Mouse (Mus musculus) liver, embryonic 16.5 days (tissue): ENCODE data around the gene Tbcd. TPM values are rescaled to one million over a fixed set of nuclear protein-coding genes. Genes with fewer than 3 reads are reported as not detected.

ENCODE experiments used
- ATAC-seq: fragments of 200-750 bp; cut with Nextera tagmentation; 2 replicates; pipeline ENCODE4 v1.8.0; 2017; ENCODE audit warnings: low read depth, mild to moderate bottlenecking, moderate number of reproducible peaks, moderate library complexity
- H3K27ac ChIP-seq: fragments of 300-500 bp; sonication (generic); 2 replicates; pipeline ENCODE4 v1.5.1; 2014; ENCODE audit warnings: mild to moderate bottlenecking, low read length
- H3K27me3 ChIP-seq: fragments of 300-500 bp; sonication (generic); 2 replicates; pipeline ENCODE4 v1.6.1; 2014; ENCODE audit warnings: low read depth, low read length, mixed read lengths; ENCODE audit not compliant: control insufficient read depth, insufficient read depth
- H3K36me3 ChIP-seq: fragments of 300-500 bp; sonication (generic); 2 replicates; pipeline ENCODE4 v1.6.1; 2014; ENCODE audit warnings: mild to moderate bottlenecking; ENCODE audit not compliant: control insufficient read depth, insufficient read depth
- H3K4me1 ChIP-seq: fragments of 300-500 bp; sonication (generic); 2 replicates; pipeline ENCODE4 v1.6.1; 2014; ENCODE audit warnings: low read depth, low read length, mixed read lengths; ENCODE audit not compliant: control insufficient read depth
- H3K4me2 ChIP-seq: fragments of 300-500 bp; sonication (generic); 2 replicates; pipeline ENCODE4 v1.6.1; 2014; ENCODE audit warnings: low read depth, low read length, mixed read lengths
- H3K4me3 ChIP-seq: fragments of 300-500 bp; sonication (generic); 2 replicates; pipeline ENCODE4 v1.5.1; 2014; ENCODE audit warnings: low read depth, mild to moderate bottlenecking, low read length
- H3K9ac ChIP-seq: fragments of 300-500 bp; sonication (generic); 2 replicates; pipeline ENCODE4 v1.6.1; 2014; ENCODE audit warnings: low read depth, low read length
- H3K9me3 ChIP-seq: fragments of 300-500 bp; sonication (generic); replicated peaks from 2 replicates; pipeline ENCODE4 v1.6.1; 2016; ENCODE audit warnings: low read length; ENCODE audit not compliant: control insufficient read depth
- WGBS: fragments of 180-500 bp; shearing (Covaris S2); extraction: QIAGEN DNeasy Blood & Tissue Kit; methylation state at CpG from one replicate; pipeline ENCODE4 v1.1.7; 2014; ENCODE audit not compliant: insufficient replicate concordance; 5-methylcytosine and 5-hydroxymethylcytosine counted together
- polyA plus RNA-seq: library from polyadenylated mRNA; unstranded; fragments of >200 nt; fragmentation: Nextera tagmentation; extraction: Ambion mirVana; gene quantifications from 2 replicates; pipeline ENCODE4 v1.2.1, GENCODE M21; 2015

The Tbcd gene
- polyA plus RNA-seq, 1 experiment from 2014 or later = 21.4 TPM

DNA sequence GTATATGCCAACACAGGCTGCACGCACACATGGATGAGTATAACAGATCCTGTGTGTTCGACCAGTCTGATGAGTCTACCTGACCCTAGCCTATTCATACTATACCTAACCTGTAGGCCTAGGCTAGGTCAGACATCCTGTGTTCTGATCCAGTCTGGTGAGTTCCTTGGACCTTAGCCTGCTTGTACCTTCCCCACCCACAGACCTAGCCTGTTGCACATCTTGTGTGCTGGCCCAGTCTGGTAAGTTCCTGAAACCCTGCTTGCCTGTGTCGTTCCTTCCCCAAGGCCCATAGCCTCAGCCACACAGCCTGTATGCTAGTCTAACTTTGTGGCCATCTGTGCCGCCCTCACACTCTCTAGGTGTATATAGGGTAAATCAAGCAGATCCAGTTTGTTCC lies 112.5 kb downstream of the Tbcd start:
- H3K9me3 ChIP-seq = no peaks in the 10 kb centered on the region
- H3K4me1 ChIP-seq = peaks cover 8% of the 10 kb centered on the region
- H3K27ac ChIP-seq = no peak overlapping the region
- no peak for ATAC-seq
- 89% methylated on average over 4 of the region's 4 CpGs for WGBS
- H3K36me3 ChIP-seq = no peaks in the 10 kb centered on the region
- H3K4me2 ChIP-seq = no peak overlapping the region
- H3K9ac ChIP-seq = no peak overlapping the region
- H3K27me3 ChIP-seq = no peaks in the 10 kb centered on the region
- H3K4me3 ChIP-seq = no peak overlapping the region

DNA sequence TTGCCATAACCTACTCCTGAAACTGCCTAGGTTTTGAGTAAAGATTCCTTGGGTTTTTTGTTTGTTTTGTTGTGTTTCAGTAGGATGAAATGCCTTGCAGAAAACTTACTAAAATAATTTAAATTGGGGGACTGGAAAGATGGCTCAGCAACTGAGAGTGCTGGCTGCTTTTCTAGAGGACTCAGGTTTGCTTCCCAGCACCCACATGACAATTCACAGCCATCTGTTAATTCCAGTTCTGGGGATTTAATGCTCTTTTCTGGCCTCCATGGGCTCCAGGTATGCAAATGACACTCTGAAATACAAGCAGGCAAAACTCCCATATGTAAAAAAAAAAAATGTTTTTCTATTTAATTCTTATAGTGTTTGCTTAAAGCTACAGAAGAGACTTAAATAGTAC lies 130.1 kb downstream of the Tbcd start:
- ATAC-seq = no peak
- Histone ChIP-seq H3K9me3 (no peaks in the 10 kb centered on the region), H3K4me1 (no peaks in the 10 kb centered on the region), H3K27me3 (no peaks in the 10 kb centered on the region), H3K4me3 (no peak overlapping the region), H3K27ac (no peak overlapping the region), H3K9ac (no peak overlapping the region), H3K36me3 (peaks cover 3% of the 10 kb centered on the region; the same call in 1 of the 2 replicates), H3K4me2 (no peak overlapping the region)

DNA sequence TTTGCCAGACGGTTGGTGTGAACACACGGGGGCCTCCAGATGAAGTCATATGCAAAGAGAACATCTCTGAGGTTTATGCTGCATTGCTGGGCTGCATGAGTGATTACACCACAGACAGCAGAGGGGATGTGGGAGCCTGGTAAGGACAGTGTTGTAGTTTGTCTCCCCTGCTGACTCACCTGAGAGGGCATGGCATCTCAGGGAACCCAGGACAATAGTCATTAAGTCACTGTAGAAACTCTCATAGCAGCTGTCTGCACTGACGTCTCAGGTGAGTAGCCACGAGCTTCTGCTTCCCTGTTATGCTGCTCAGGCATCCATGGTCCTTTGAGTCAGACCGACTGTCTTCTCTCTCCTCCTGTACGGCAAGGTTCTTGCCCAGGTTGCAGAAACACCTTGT lies 145.5 kb downstream of the Tbcd start:
- 81% methylated on average over 6 of the region's 6 CpGs for WGBS
- H3K9ac ChIP-seq = no peak overlapping the region
- ATAC-seq = no peak
- peaks cover 14% of the 10 kb centered on the region for H3K36me3 ChIP-seq
- no peaks in the 10 kb centered on the region for H3K27me3 ChIP-seq
- H3K9me3 ChIP-seq = no peaks in the 10 kb centered on the region
- H3K4me2 ChIP-seq = no peak overlapping the region
- no peak overlapping the region for H3K4me3 ChIP-seq
- H3K27ac ChIP-seq = no peak overlapping the region
- no peaks in the 10 kb centered on the region for H3K4me1 ChIP-seq

GRCm38 (mm10) chr11:121601422-121601821 lies 149.7 kb downstream of the Tbcd start:
- Histone ChIP-seq H3K27me3 (no peaks in the 10 kb centered on the region), H3K36me3 (peaks cover 29% of the 10 kb centered on the region), H3K4me1 (no peaks in the 10 kb centered on the region), H3K9me3 (no peaks in the 10 kb centered on the region), H3K27ac (no peak overlapping the region), H3K9ac (no peak overlapping the region), H3K4me2 (no peak overlapping the region), H3K4me3 (no peak overlapping the region)
- ATAC-seq = no peak
- 79% methylated on average over 3 of the region's 3 CpGs for WGBS

GRCm38 (mm10) chr11:121605604-121606003 lies 153.9 kb downstream of the Tbcd start:
- Histone ChIP-seq H3K4me2 (no peak overlapping the region), H3K27ac (no peak overlapping the region), H3K4me1 (no peaks in the 10 kb centered on the region), H3K36me3 (peaks cover 31% of the 10 kb centered on the region), H3K9me3 (no peaks in the 10 kb centered on the region), H3K27me3 (no peaks in the 10 kb centered on the region), H3K9ac (no peak overlapping the region), H3K4me3 (no peak overlapping the region)
- ATAC-seq = no peak
- 56% methylated on average over 6 of the region's 6 CpGs for WGBS

- Histone ChIP-seq H3K4me2 (no peak overlapping the region), H3K27ac (no peak overlapping the region), H3K27me3 (no peaks in the 10 kb centered on the region), H3K4me3 (no peak overlapping the region), H3K9me3 (no peaks in the 10 kb centered on the region), H3K4me1 (no peaks in the 10 kb centered on the region), H3K9ac (no peak overlapping the region), H3K36me3 (peaks cover 19% of the 10 kb centered on the region)
- ATAC-seq = no peak
Measured at GRCm38 (mm10) chr11:121610976-121611375, 159.2 kb downstream of the Tbcd start.

- Histone ChIP-seq H3K9ac (no peak overlapping the region), H3K4me1 (no peaks in the 10 kb centered on the region), H3K4me3 (no peak overlapping the region), H3K9me3 (no peaks in the 10 kb centered on the region), H3K36me3 (peaks cover 22% of the 10 kb centered on the region), H3K4me2 (no peak overlapping the region), H3K27ac (no peak overlapping the region), H3K27me3 (no peaks in the 10 kb centered on the region)
- 71% methylated on average over 3 of the region's 3 CpGs for WGBS
- ATAC-seq = peak; percentile 27
Measured at GRCm38 (mm10) chr11:121615961-121616485, 164.3 kb downstream of the Tbcd start.

- H3K9me3 ChIP-seq = no peaks in the 10 kb centered on the region
- no peak overlapping the region for H3K4me2 ChIP-seq
- no peak overlapping the region for H3K9ac ChIP-seq
- H3K27me3 ChIP-seq = no peaks in the 10 kb centered on the region
- H3K4me1 ChIP-seq = no peaks in the 10 kb centered on the region
- peaks cover 22% of the 10 kb centered on the region for H3K36me3 ChIP-seq
- H3K4me3 ChIP-seq = no peak overlapping the region
- H3K27ac ChIP-seq = no peak overlapping the region
- ATAC-seq = peak; percentile 55
Measured at GRCm38 (mm10) chr11:121616501-121616900, 164.8 kb downstream of the Tbcd start.

DNA sequence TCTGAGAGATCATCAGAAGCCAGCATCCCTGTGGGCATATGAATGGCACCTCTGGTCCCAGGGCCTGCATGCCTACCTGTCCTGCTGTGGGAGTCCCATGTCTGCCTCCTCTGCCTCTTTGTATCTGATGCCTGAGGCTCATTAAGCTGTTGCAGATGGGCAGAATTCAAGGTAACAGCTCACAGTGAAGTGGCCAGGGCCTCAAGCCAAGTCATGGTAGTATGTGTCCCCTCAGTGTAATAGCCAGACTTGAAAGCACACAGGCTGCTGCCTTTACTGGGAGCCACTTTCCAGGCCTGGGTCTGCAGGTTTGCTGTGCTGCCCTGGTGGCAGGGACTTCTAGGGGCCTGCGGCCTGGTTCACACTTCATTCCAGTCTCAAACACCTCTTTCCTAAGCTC lies 165.6 kb downstream of the Tbcd start:
- H3K27me3 ChIP-seq = no peaks in the 10 kb centered on the region
- no peak overlapping the region for H3K4me3 ChIP-seq
- peaks cover 22% of the 10 kb centered on the region for H3K36me3 ChIP-seq
- no peaks in the 10 kb centered on the region for H3K4me1 ChIP-seq
- WGBS = 86% methylated on average over 1 of the region's 1 CpGs
- H3K4me2 ChIP-seq = no peak overlapping the region
- H3K9me3 ChIP-seq = no peaks in the 10 kb centered on the region
- H3K27ac ChIP-seq = no peak overlapping the region
- ATAC-seq = no peak
- H3K9ac ChIP-seq = no peak overlapping the region

- no peak for ATAC-seq
- no peaks in the 10 kb centered on the region for H3K27me3 ChIP-seq
- H3K4me3 ChIP-seq = no peak overlapping the region
- no peaks in the 10 kb centered on the region for H3K9me3 ChIP-seq
- 83% methylated on average over 4 of the region's 4 CpGs for WGBS
- H3K36me3 ChIP-seq = peaks cover 3% of the 10 kb centered on the region; the same call in 1 of the 2 replicates
- no peak overlapping the region for H3K9ac ChIP-seq
- H3K4me2 ChIP-seq = no peak overlapping the region
- no peak overlapping the region for H3K27ac ChIP-seq
- H3K4me1 ChIP-seq = no peaks in the 10 kb centered on the region
Measured at GRCm38 (mm10) chr11:121625007-121625406, 173.3 kb downstream of the Tbcd start.
